Mouse (Mus musculus): ENCODE data around the gene Zfp106. TPM values are rescaled to one million over a fixed set of nuclear protein-coding genes. Genes with fewer than 3 reads are reported as not detected.
A peak's percentile ranks its signal among the peaks of the same experiment; 100 is the strongest.

Zfp106 gene
- polyA plus RNA-seq, 1 experiment from 2014 or later: 53.7 TPM

GRCm38 (mm10) chr2:120496511-120496910 lies 67.1 kb downstream of the Zfp106 start:
- no peak overlapping the region for H3K9ac ChIP-seq
- H3K27me3 ChIP-seq: no peaks in the 10 kb centered on the region
- H3K4me3 ChIP-seq (replicated peaks): no peak overlapping the region
- H3K36me3 ChIP-seq: no peaks in the 10 kb centered on the region
- H3K9me3 ChIP-seq (replicated peaks): no peaks in the 10 kb centered on the region
- no peak overlapping the region for H3K4me2 ChIP-seq
- H3K4me1 ChIP-seq: peaks cover 12% of the 10 kb centered on the region
- WGBS: 50% methylated on average over 3 of the region's 3 CpGs
- no peak for ATAC-seq (replicated peaks; ENCODE audit: low FRiP score)
- H3K27ac ChIP-seq: no peak overlapping the region

GRCm38 (mm10) chr2:120493254-120493653 lies 70.4 kb downstream of the Zfp106 start:
- Histone ChIP-seq H3K27me3 (no peaks in the 10 kb centered on the region), H3K9ac (no peak overlapping the region), H3K9me3 (replicated peaks) (no peaks in the 10 kb centered on the region), H3K27ac (no peak overlapping the region), H3K4me2 (no peak overlapping the region), H3K36me3 (no peaks in the 10 kb centered on the region), H3K4me3 (replicated peaks) (no peak overlapping the region), H3K4me1 (no peaks in the 10 kb centered on the region)
- WGBS: 40% methylated on average over 4 of the region's 4 CpGs
- ATAC-seq (replicated peaks; ENCODE audit: low FRiP score): no peak

- WGBS: 92% methylated on average over 3 of the region's 3 CpGs
Measured at GRCm38 (mm10) chr2:120484241-120484640, 79.4 kb downstream of the Zfp106 start.

GRCm38 (mm10) chr2:120482506-120483389 lies 80.9 kb downstream of the Zfp106 start:
- Histone ChIP-seq H3K9me3 (replicated peaks) (no peaks in the 10 kb centered on the region), H3K4me3 (replicated peaks) (no peak overlapping the region), H3K27me3 (peaks cover 3% of the 10 kb centered on the region; the same call in 1 of the 2 replicates), H3K4me2 (no peak overlapping the region), H3K4me1 (peaks cover 18% of the 10 kb centered on the region), H3K9ac (no peak overlapping the region), H3K36me3 (no peaks in the 10 kb centered on the region), H3K27ac (peak overlapping the region; percentile 37)
- WGBS: 59% methylated on average over 8 of the region's 8 CpGs
- peak; percentile 71 for ATAC-seq (replicated peaks; ENCODE audit: low FRiP score)

More at GRCm38 (mm10) chr2:120484241-120484640, 79.4 kb downstream of the Zfp106 start:
- Histone ChIP-seq H3K27me3 (peaks cover 3% of the 10 kb centered on the region; the same call in 1 of the 2 replicates), H3K27ac (no peak overlapping the region), H3K36me3 (no peaks in the 10 kb centered on the region), H3K4me2 (no peak overlapping the region), H3K9me3 (replicated peaks) (no peaks in the 10 kb centered on the region), H3K9ac (no peak overlapping the region), H3K4me1 (peaks cover 18% of the 10 kb centered on the region), H3K4me3 (replicated peaks) (no peak overlapping the region)
- ATAC-seq (replicated peaks; ENCODE audit: low FRiP score): no peak

GRCm38 (mm10) chr2:120481921-120482320 lies 81.7 kb downstream of the Zfp106 start:
- peaks cover 18% of the 10 kb centered on the region for H3K4me1 ChIP-seq
- H3K36me3 ChIP-seq: no peaks in the 10 kb centered on the region
- ATAC-seq (replicated peaks; ENCODE audit: low FRiP score): no peak
- H3K4me2 ChIP-seq: no peak overlapping the region
- H3K9me3 ChIP-seq (replicated peaks): no peaks in the 10 kb centered on the region
- no peak overlapping the region for H3K4me3 ChIP-seq (replicated peaks)
- H3K27ac ChIP-seq: no peak overlapping the region
- no peak overlapping the region for H3K9ac ChIP-seq
- peaks cover 3% of the 10 kb centered on the region; the same call in 1 of the 2 replicates for H3K27me3 ChIP-seq
- WGBS: 57% methylated on average over 8 of the region's 8 CpGs

- Histone ChIP-seq H3K9ac (no peak overlapping the region), H3K27me3 (peaks cover 3% of the 10 kb centered on the region; the same call in 1 of the 2 replicates), H3K4me2 (no peak overlapping the region), H3K4me3 (replicated peaks) (no peak overlapping the region), H3K9me3 (replicated peaks) (no peaks in the 10 kb centered on the region), H3K4me1 (peaks cover 14% of the 10 kb centered on the region), H3K27ac (no peak overlapping the region), H3K36me3 (no peaks in the 10 kb centered on the region)
- no peak for ATAC-seq (replicated peaks; ENCODE audit: low FRiP score)
- 49% methylated on average over 3 of the region's 3 CpGs for WGBS
Measured at GRCm38 (mm10) chr2:120478600-120478999, 85.0 kb downstream of the Zfp106 start.

- WGBS: 80% methylated on average over 13 of the region's 13 CpGs
- no peak for ATAC-seq (replicated peaks; ENCODE audit: low FRiP score)
- H3K27me3 ChIP-seq: peaks cover 3% of the 10 kb centered on the region; the same call in 1 of the 2 replicates
- no peaks in the 10 kb centered on the region for H3K4me1 ChIP-seq
- no peak overlapping the region for H3K27ac ChIP-seq
- no peaks in the 10 kb centered on the region for H3K36me3 ChIP-seq
- no peak overlapping the region for H3K4me2 ChIP-seq
- no peak overlapping the region for H3K9ac ChIP-seq
- H3K9me3 ChIP-seq (replicated peaks): no peaks in the 10 kb centered on the region
- no peak overlapping the region for H3K4me3 ChIP-seq (replicated peaks)
Measured at GRCm38 (mm10) chr2:120476277-120477087, 87.2 kb downstream of the Zfp106 start.

GRCm38 (mm10) chr2:120470856-120471255 lies 92.8 kb downstream of the Zfp106 start:
- 79% methylated on average over 4 of the region's 4 CpGs for WGBS
- ATAC-seq (replicated peaks; ENCODE audit: low FRiP score): no peak
- Histone ChIP-seq H3K4me1 (no peaks in the 10 kb centered on the region), H3K27me3 (no peaks in the 10 kb centered on the region), H3K4me3 (replicated peaks) (no peak overlapping the region), H3K9me3 (replicated peaks) (no peaks in the 10 kb centered on the region), H3K9ac (no peak overlapping the region), H3K4me2 (no peak overlapping the region), H3K36me3 (no peaks in the 10 kb centered on the region), H3K27ac (no peak overlapping the region)

GRCm38 (mm10) chr2:120469715-120470114 lies 93.9 kb downstream of the Zfp106 start:
- Histone ChIP-seq H3K9me3 (replicated peaks) (no peaks in the 10 kb centered on the region), H3K4me1 (no peaks in the 10 kb centered on the region), H3K9ac (no peak overlapping the region), H3K27me3 (no peaks in the 10 kb centered on the region), H3K36me3 (no peaks in the 10 kb centered on the region), H3K27ac (no peak overlapping the region), H3K4me2 (no peak overlapping the region), H3K4me3 (replicated peaks) (no peak overlapping the region)
- 89% methylated on average over 10 of the region's 10 CpGs for WGBS
- ATAC-seq (replicated peaks; ENCODE audit: low FRiP score): no peak

- H3K4me1 ChIP-seq: no peaks in the 10 kb centered on the region
- H3K27me3 ChIP-seq: no peaks in the 10 kb centered on the region
- no peak overlapping the region for H3K9ac ChIP-seq
- no peak overlapping the region for H3K27ac ChIP-seq
- 90% methylated on average over 3 of the region's 3 CpGs for WGBS
- H3K4me2 ChIP-seq: no peak overlapping the region
- no peak for ATAC-seq (replicated peaks; ENCODE audit: low FRiP score)
- H3K9me3 ChIP-seq (replicated peaks): no peaks in the 10 kb centered on the region
- no peaks in the 10 kb centered on the region for H3K36me3 ChIP-seq
- H3K4me3 ChIP-seq (replicated peaks): no peak overlapping the region
Measured at GRCm38 (mm10) chr2:120469220-120469619, 94.4 kb downstream of the Zfp106 start.

- Histone ChIP-seq H3K4me3 (replicated peaks) (no peak overlapping the region), H3K9me3 (replicated peaks) (no peaks in the 10 kb centered on the region), H3K4me2 (no peak overlapping the region), H3K9ac (no peak overlapping the region), H3K27ac (no peak overlapping the region), H3K36me3 (no peaks in the 10 kb centered on the region), H3K27me3 (no peaks in the 10 kb centered on the region), H3K4me1 (no peaks in the 10 kb centered on the region)
- no peak for ATAC-seq (replicated peaks; ENCODE audit: low FRiP score)
Measured at GRCm38 (mm10) chr2:120468011-120468410, 95.6 kb downstream of the Zfp106 start.

GRCm38 (mm10) chr2:120465397-120465785 lies 98.3 kb downstream of the Zfp106 start:
- no peak overlapping the region for H3K27ac ChIP-seq
- no peak overlapping the region for H3K9ac ChIP-seq
- ATAC-seq (replicated peaks; ENCODE audit: low FRiP score): no peak
- no peak overlapping the region for H3K4me2 ChIP-seq
- no peaks in the 10 kb centered on the region for H3K36me3 ChIP-seq
- no peaks in the 10 kb centered on the region for H3K27me3 ChIP-seq
- WGBS: 78% methylated on average over 5 of the region's 5 CpGs
- no peaks in the 10 kb centered on the region for H3K4me1 ChIP-seq
- 0 out of 2 replicates have a peak, but pooled peaks cover 3% of the 10 kb centered on the region for H3K9me3 ChIP-seq (replicated peaks)
- H3K4me3 ChIP-seq (replicated peaks): no peak overlapping the region

Measured in kidney, embryonic 15.5 days (tissue).